8 mouse cellular contexts compared by ENCODE assay signal in the genomic region with DNA sequence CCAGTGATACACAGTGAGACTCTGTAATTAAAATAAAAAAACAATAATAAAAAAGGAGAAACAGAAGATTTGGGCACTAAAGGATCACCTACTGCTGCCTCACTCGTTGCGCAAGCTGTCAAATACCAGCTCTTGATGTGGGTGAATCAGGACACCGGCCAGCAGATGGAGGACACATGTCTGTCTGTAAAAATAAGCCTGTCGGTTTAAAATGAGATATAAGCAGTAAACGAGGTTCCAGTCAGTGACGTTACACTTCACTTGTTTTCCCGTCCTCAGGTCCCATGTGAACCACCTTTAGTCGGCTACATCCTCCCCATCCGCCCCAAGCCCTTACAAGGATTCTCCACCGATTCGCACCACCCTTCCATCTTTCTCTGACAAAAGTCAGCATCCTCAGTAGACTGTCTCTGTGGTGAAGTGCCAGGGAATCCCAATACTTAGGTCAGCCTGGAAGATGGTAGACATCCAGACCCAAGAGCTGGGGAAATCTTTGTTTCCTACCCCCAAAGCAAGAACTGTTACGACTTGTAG. TPM values are rescaled to one million over a fixed set of nuclear protein-coding genes. Genes with fewer than 3 reads are reported as not detected.
A peak's percentile ranks its signal among the peaks of the same experiment; 100 is the strongest.
DNase-seq lines count a peak whose midpoint lies in the region; ATAC-seq and TF ChIP-seq lines count a peak whose summit lies in the region.

No protein-coding gene starts in this region.

- ATAC-seq in kidney, embryonic 16.5 days (ENCODE audit: low FRiP score, low TSS enrichment) = peak; percentile 64
- peak; percentile 72 for ATAC-seq in hindbrain, embryonic 12.5 days (ENCODE audit: low FRiP score)

- peaks cover 12% of the 10 kb centered on the region; the same call in 1 of the 2 replicates for H3K4me1 ChIP-seq in kidney, embryonic 16.5 days (ENCODE audit: insufficient read depth, low read length)
- H3K4me1 ChIP-seq in E14TG2a.4 (replicated peaks; ENCODE audit: low read depth, low read length) = peaks cover 10% of the 10 kb centered on the region
- H3K4me1 ChIP-seq in brown adipose tissue, adult 24 weeks (ENCODE audit: control insufficient read depth, insufficient read depth, insufficient read length, low read length) = peaks cover 4% of the 10 kb centered on the region; the same call in 1 of the 2 replicates
- H3K4me1 ChIP-seq in hindbrain, embryonic 12.5 days = peaks cover 8% of the 10 kb centered on the region; the same call in 1 of the 2 replicates
- peaks cover 18% of the 10 kb centered on the region for H3K4me1 ChIP-seq in megakaryocyte, embryonic 14.5 days

- WGBS in kidney, embryonic 16.5 days = 15% methylated on average over 12 of the region's 12 CpGs
- WGBS in hindbrain, embryonic 12.5 days = 16% methylated on average over 12 of the region's 12 CpGs

- TF ChIP-seq CTCF in E14TG2a.4 (conservative IDR thresholded peaks at IDR 0.05; ENCODE audit: low read length) = no peak

- peak overlapping the region; percentile 83 for H3K9ac ChIP-seq in kidney, embryonic 16.5 days (replicated peaks; ENCODE audit: low read length)
- peak overlapping the region; percentile 84 for H3K9ac ChIP-seq in hindbrain, embryonic 12.5 days

- no peaks in the 10 kb centered on the region for H3K9me3 ChIP-seq in kidney, embryonic 16.5 days (ENCODE audit: low read length)
- H3K9me3 ChIP-seq in E14TG2a.4 (ENCODE audit: low read length) = no peaks in the 10 kb centered on the region
- no peaks in the 10 kb centered on the region for H3K9me3 ChIP-seq in hindbrain, embryonic 12.5 days (replicated peaks)
- H3K9me3 ChIP-seq in megakaryocyte, embryonic 14.5 days = no peaks in the 10 kb centered on the region

- H3K4me3 ChIP-seq in kidney, embryonic 16.5 days (ENCODE audit: low read length) = peak overlapping the region; percentile 94
- H3K4me3 ChIP-seq in E14TG2a.4 (replicated peaks; ENCODE audit: low read length) = peak overlapping the region; percentile 92
- peak overlapping the region; percentile 75 for H3K4me3 ChIP-seq in brown adipose tissue, adult 24 weeks (ENCODE audit: insufficient read depth, low read depth, low read length)
- peak overlapping the region; percentile 87 for H3K4me3 ChIP-seq in hindbrain, embryonic 12.5 days
- peak overlapping the region; percentile 100 for H3K4me3 ChIP-seq in megakaryocyte, embryonic 14.5 days (replicated peaks)

- 0 out of 2 replicates have a peak overlapping the region, but pooled peaks have one; percentile 25 for H3K27ac ChIP-seq in kidney, embryonic 16.5 days (ENCODE audit: low read length)
- H3K27ac ChIP-seq in brown adipose tissue, adult 24 weeks (replicated peaks; ENCODE audit: low read depth, low read length) = no peak overlapping the region
- H3K27ac ChIP-seq in hindbrain, embryonic 12.5 days = peak overlapping the region; percentile 81

- DNase-seq in kidney, adult 8-10 months = no peak
- peak; percentile 45 for DNase-seq in telencephalon, adult 2 months (ENCODE audit: low read depth, low spot score)
- DNase-seq in retina, embryonic 14.5 days (ENCODE audit: low spot score) = no peak

- H3K27me3 ChIP-seq in kidney, embryonic 16.5 days (ENCODE audit: insufficient read depth, low read length) = no peaks in the 10 kb centered on the region
- H3K27me3 ChIP-seq in E14TG2a.4 (ENCODE audit: insufficient read depth, low read length) = no peaks in the 10 kb centered on the region
- H3K27me3 ChIP-seq in hindbrain, embryonic 12.5 days = no peaks in the 10 kb centered on the region
- no peaks in the 10 kb centered on the region for H3K27me3 ChIP-seq in megakaryocyte, embryonic 14.5 days (replicated peaks)

- peak overlapping the region; percentile 82 for H3K4me2 ChIP-seq in kidney, embryonic 16.5 days (replicated peaks; ENCODE audit: low read depth, low read length)
- H3K4me2 ChIP-seq in hindbrain, embryonic 12.5 days (replicated peaks) = peak overlapping the region; percentile 82

- H3K36me3 ChIP-seq in kidney, embryonic 16.5 days (ENCODE audit: insufficient read depth, low read length) = peaks cover 22% of the 10 kb centered on the region; the same call in 1 of the 2 replicates
- peaks cover 33% of the 10 kb centered on the region for H3K36me3 ChIP-seq in E14TG2a.4 (ENCODE audit: insufficient read depth, low read length)
- peaks cover 27% of the 10 kb centered on the region for H3K36me3 ChIP-seq in hindbrain, embryonic 12.5 days
- peaks cover 32% of the 10 kb centered on the region for H3K36me3 ChIP-seq in megakaryocyte, embryonic 14.5 days (replicated peaks; ENCODE audit: low read length)

RNA-seq across cellular contexts. Expression of a gene that starts 0.5 kb away (rescaled TPM):
- polyA plus RNA-seq in kidney, embryonic 16.5 days (2015; fragmentation: Nextera tagmentation; extraction: Ambion mirVana) = 67.8 and 71.7 TPM in 2 replicates
- polyA plus RNA-seq in brown adipose tissue, adult 24 weeks (2012; ENCODE audit: insufficient read depth, insufficient read length, missing spikeins) = 27.0 and 31.0 TPM in 2 replicates
- 73.4 and 82.6 TPM in 2 replicates for polyA plus RNA-seq in hindbrain, embryonic 12.5 days (2016; fragmentation: Nextera tagmentation; extraction: Ambion mirVana)
- 3.3 TPM in 1 of 2 replicates, not detected in the other for polyA plus RNA-seq in megakaryocyte, embryonic 14.5 days (2012; ENCODE audit: insufficient read depth, low replicate concordance)

RNA-seq across cellular contexts. Expression of a gene that starts 20.0 kb away (rescaled TPM):
- 182 and 194 TPM in 2 replicates for polyA plus RNA-seq in kidney, embryonic 16.5 days (2015; fragmentation: Nextera tagmentation; extraction: Ambion mirVana)
- 0.79 TPM in 1 of 2 replicates, not detected in the other for polyA plus RNA-seq in brown adipose tissue, adult 24 weeks (2012; ENCODE audit: insufficient read depth, insufficient read length, missing spikeins)
- 132 and 138 TPM in 2 replicates for polyA plus RNA-seq in hindbrain, embryonic 12.5 days (2016; fragmentation: Nextera tagmentation; extraction: Ambion mirVana)
- polyA plus RNA-seq in megakaryocyte, embryonic 14.5 days (2012; ENCODE audit: insufficient read depth, low replicate concordance) = 46.4 and 61.7 TPM in 2 replicates

RNA-seq across cellular contexts. Expression of a gene that starts 30.3 kb away (rescaled TPM):
- not detected in 2 replicates for polyA plus RNA-seq in kidney, embryonic 16.5 days (2015; fragmentation: Nextera tagmentation; extraction: Ambion mirVana)
- not detected in 2 replicates for polyA plus RNA-seq in brown adipose tissue, adult 24 weeks (2012; ENCODE audit: insufficient read depth, insufficient read length, missing spikeins)
- 0.17 and 0.36 TPM in 2 replicates for polyA plus RNA-seq in hindbrain, embryonic 12.5 days (2016; fragmentation: Nextera tagmentation; extraction: Ambion mirVana)
- polyA plus RNA-seq in megakaryocyte, embryonic 14.5 days (2012; ENCODE audit: insufficient read depth, low replicate concordance) = not detected in 2 replicates

Comparison
In these comparisons a context has a peak if more than half of its experiments do, and no peak if none do; other contexts are left out.
1. RNA of a gene that starts 20.0 kb away (polyA plus RNA-seq): 182 to 194 TPM in kidney, embryonic 16.5 days, 132 to 138 TPM in hindbrain, embryonic 12.5 days and 46.4 to 61.7 TPM in megakaryocyte, embryonic 14.5 days; 0.79 TPM in brown adipose tissue, adult 24 weeks; every median in the first group is over 10 times any median in the second.
2. Peak in every context shown above with its lines, with median percentiles within 50 percentile points of each other: H3K4me3 ChIP-seq.